Mouse (Mus musculus) lung, embryonic 16.5 days (tissue): ENCODE data around the gene Slc45a2. TPM values are rescaled to one million over a fixed set of nuclear protein-coding genes. Genes with fewer than 3 reads are reported as not detected.

ENCODE experiments used
- ATAC-seq: fragments of 200-750 bp; cut with Nextera tagmentation; 2 replicates; pipeline ENCODE4 v1.8.0; 2017; ENCODE audit warnings: low read depth, mild to moderate bottlenecking, moderate library complexity
- H3K27ac ChIP-seq: fragments of 300-500 bp; sonication (generic); 2 replicates; pipeline ENCODE4 v1.5.1; 2014; ENCODE audit warnings: mild to moderate bottlenecking, control low read depth, low read length
- H3K27me3 ChIP-seq: fragments of 300-500 bp; sonication (generic); 2 replicates; pipeline ENCODE4 v1.6.1; 2014; ENCODE audit warnings: low read depth, low read length, mixed read lengths; ENCODE audit not compliant: control insufficient read depth, insufficient read depth
- H3K36me3 ChIP-seq: fragments of 300-500 bp; sonication (generic); 2 replicates; pipeline ENCODE4 v1.6.1; 2014; ENCODE audit warnings: low read length; ENCODE audit not compliant: control insufficient read depth, insufficient read depth
- H3K4me1 ChIP-seq: fragments of 300-500 bp; sonication (generic); replicated peaks from 2 replicates; pipeline ENCODE4 v1.6.1; 2014; ENCODE audit warnings: low read length, mixed read lengths; ENCODE audit not compliant: control insufficient read depth, insufficient read depth
- H3K4me2 ChIP-seq: fragments of 300-500 bp; sonication (generic); 2 replicates; pipeline ENCODE4 v1.6.1; 2014; ENCODE audit warnings: low read depth, low read length, control low read depth
- H3K4me3 ChIP-seq: fragments of 300-500 bp; sonication (generic); 2 replicates; pipeline ENCODE4 v1.5.1; 2014; ENCODE audit warnings: mild to moderate bottlenecking, low read length, control low read depth
- H3K9ac ChIP-seq: fragments of 300-500 bp; sonication (generic); 2 replicates; pipeline ENCODE4 v1.6.1; 2014; ENCODE audit warnings: low read length, control low read depth
- H3K9me3 ChIP-seq: fragments of 300-500 bp; sonication (generic); 2 replicates; pipeline ENCODE4 v1.6.1; 2016; ENCODE audit warnings: low read length; ENCODE audit not compliant: control insufficient read depth
- WGBS: fragments of 180-500 bp; shearing (Covaris S2); extraction: QIAGEN DNeasy Blood & Tissue Kit; methylation state at CpG from one replicate; pipeline ENCODE4 v1.1.7; 2014; 5-methylcytosine and 5-hydroxymethylcytosine counted together
- polyA plus RNA-seq: library from polyadenylated mRNA; unstranded; fragments of >200 nt; fragmentation: Nextera tagmentation; extraction: Ambion mirVana; gene quantifications from 2 replicates; pipeline ENCODE4 v1.2.1, GENCODE M21; 2015

The Slc45a2 gene
- polyA plus RNA-seq, 1 experiment from 2014 or later, result not detected

GRCm38 (mm10) chr15:11042828-11043227, 42.3 kb downstream of the Slc45a2 start:
- no peak overlapping the region for H3K4me3 ChIP-seq
- 84% methylated on average over 5 of the region's 5 CpGs for WGBS
- H3K27ac ChIP-seq, result no peak overlapping the region
- no peaks in the 10 kb centered on the region for H3K9me3 ChIP-seq
- peaks cover 5% of the 10 kb centered on the region for H3K27me3 ChIP-seq
- H3K4me1 ChIP-seq, result no peaks in the 10 kb centered on the region
- no peak overlapping the region for H3K9ac ChIP-seq
- H3K4me2 ChIP-seq, result no peak overlapping the region
- no peak for ATAC-seq
- H3K36me3 ChIP-seq, result no peaks in the 10 kb centered on the region

- no peak overlapping the region for H3K27ac ChIP-seq
- H3K27me3 ChIP-seq, result no peaks in the 10 kb centered on the region
- no peaks in the 10 kb centered on the region for H3K9me3 ChIP-seq
- WGBS, result 33% methylated on average over 10 of the region's 10 CpGs
- H3K4me2 ChIP-seq, result no peak overlapping the region
- no peak overlapping the region for H3K4me3 ChIP-seq
- peak; percentile 20; the same call in 1 of the 2 replicates for ATAC-seq
- H3K4me1 ChIP-seq, result no peaks in the 10 kb centered on the region; the same call in 1 of the 2 replicates
- H3K9ac ChIP-seq, result no peak overlapping the region
- no peaks in the 10 kb centered on the region for H3K36me3 ChIP-seq
Measured at GRCm38 (mm10) chr15:11053678-11054439, 53.3 kb downstream of the Slc45a2 start.

DNA sequence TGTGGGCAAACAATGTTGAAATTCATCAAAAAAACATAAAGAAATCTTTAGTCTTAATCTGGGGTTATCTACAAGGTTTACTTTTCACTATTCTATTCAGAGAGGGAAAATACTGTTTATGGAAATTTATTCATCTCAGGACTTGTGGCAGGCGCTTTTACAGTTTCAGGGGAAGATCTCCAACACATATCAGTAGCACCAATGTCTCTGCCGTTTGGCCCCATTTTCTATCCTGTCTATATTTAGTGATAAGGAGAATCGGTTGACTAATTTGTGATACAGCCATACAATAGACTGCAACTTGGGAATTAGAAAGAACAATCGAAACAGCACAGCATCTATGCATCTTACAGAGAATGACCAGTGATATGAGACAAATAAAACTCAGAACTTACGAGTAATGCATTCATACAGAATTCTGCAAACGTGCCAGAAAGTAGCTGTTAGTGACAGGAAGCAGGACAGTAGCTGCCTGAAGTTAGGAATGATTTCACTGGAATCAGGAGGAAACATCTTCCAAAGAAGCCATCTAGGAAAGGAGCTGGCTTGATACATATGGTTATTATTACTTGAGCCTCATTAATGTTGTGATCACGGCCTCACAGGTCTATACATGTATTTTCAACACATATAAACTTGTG, 54.0 kb downstream of the Slc45a2 start:
- Histone ChIP-seq H3K27ac (no peak overlapping the region), H3K9ac (no peak overlapping the region), H3K36me3 (no peaks in the 10 kb centered on the region), H3K27me3 (no peaks in the 10 kb centered on the region), H3K9me3 (no peaks in the 10 kb centered on the region), H3K4me2 (no peak overlapping the region), H3K4me3 (no peak overlapping the region), H3K4me1 (no peaks in the 10 kb centered on the region; the same call in 1 of the 2 replicates)
- 40% methylated on average over 7 of the region's 7 CpGs for WGBS
- ATAC-seq, result peak; percentile 68

DNA sequence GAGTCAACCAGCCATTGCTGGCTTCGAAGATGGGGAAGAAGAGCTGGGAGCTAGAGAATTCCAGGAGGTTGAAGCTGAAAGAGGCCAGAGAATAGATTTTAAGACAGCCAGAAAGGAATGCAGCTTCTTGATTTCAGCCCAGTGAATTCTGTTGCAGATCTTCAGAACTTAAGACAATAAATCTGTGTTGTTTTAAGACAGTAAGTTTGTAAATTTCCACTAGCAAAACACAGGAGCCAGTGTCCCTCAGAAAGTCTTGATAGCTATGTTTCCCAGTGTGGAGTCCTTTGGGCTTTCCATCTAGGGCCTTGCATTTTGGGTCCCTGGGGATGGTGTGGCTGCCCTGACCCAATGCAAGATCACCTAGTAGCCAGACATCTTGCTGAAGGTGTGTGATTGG, 62.4 kb downstream of the Slc45a2 start:
- Histone ChIP-seq H3K9ac (no peak overlapping the region), H3K4me1 (peaks cover 10% of the 10 kb centered on the region), H3K4me3 (no peak overlapping the region), H3K9me3 (no peaks in the 10 kb centered on the region), H3K27ac (no peak overlapping the region), H3K36me3 (no peaks in the 10 kb centered on the region), H3K4me2 (no peak overlapping the region), H3K27me3 (no peaks in the 10 kb centered on the region)
- WGBS, result 74% methylated on average over 1 of the region's 1 CpGs
- no peak for ATAC-seq

DNA sequence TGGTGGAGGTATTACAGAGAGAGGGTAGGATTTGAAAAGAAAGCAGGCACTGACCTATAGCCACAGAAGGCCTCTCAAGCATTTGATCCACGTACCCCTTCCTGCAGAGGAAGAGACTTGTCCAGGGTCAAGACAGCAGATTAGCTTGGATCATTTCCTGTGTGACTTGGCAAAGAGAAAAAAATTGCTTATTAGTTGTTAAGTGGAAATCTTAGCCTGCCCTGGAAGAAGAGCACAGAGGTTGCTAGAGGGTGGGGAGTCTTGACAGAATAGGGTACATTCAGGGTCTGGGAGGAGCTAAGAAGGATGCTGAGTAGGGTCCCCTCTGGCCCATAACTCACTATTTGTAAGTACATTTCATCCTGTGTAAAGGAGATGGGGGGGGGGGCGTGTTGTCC, 63.6 kb downstream of the Slc45a2 start:
- Histone ChIP-seq H3K9ac (no peak overlapping the region), H3K9me3 (no peaks in the 10 kb centered on the region), H3K36me3 (no peaks in the 10 kb centered on the region), H3K4me3 (no peak overlapping the region; the same call in 1 of the 2 replicates), H3K27me3 (no peaks in the 10 kb centered on the region), H3K4me2 (peak overlapping the region; percentile 63), H3K27ac (peak overlapping the region; percentile 90), H3K4me1 (peaks cover 10% of the 10 kb centered on the region)
- WGBS, result 11% methylated on average over 2 of the region's 2 CpGs
- no peak; the same call in none of the 2 replicates for ATAC-seq

- peak within 1 kb of the TSS; percentile 63 for H3K4me2 ChIP-seq
- peak within 1 kb of the TSS; percentile 90 for H3K27ac ChIP-seq
- under 1% methylated on average over 25 of the region's 25 CpGs for WGBS
- ATAC-seq, result peak; percentile 96
- H3K36me3 ChIP-seq, result no peaks in the 10 kb centered on the region
- no peaks in the 10 kb centered on the region for H3K9me3 ChIP-seq
- H3K9ac ChIP-seq, result peak within 1 kb of the TSS; percentile 59
- peak within 1 kb of the TSS; percentile 45 for H3K4me3 ChIP-seq
- no peaks in the 10 kb centered on the region for H3K27me3 ChIP-seq
- peaks cover 10% of the 10 kb centered on the region for H3K4me1 ChIP-seq
Measured at GRCm38 (mm10) chr15:11064558-11065411, 64.3 kb downstream of the Slc45a2 start, which contains the start of gene Adamts12. Gene Adamts12, plus strand, starts transcription at chr15:11064790.

DNA sequence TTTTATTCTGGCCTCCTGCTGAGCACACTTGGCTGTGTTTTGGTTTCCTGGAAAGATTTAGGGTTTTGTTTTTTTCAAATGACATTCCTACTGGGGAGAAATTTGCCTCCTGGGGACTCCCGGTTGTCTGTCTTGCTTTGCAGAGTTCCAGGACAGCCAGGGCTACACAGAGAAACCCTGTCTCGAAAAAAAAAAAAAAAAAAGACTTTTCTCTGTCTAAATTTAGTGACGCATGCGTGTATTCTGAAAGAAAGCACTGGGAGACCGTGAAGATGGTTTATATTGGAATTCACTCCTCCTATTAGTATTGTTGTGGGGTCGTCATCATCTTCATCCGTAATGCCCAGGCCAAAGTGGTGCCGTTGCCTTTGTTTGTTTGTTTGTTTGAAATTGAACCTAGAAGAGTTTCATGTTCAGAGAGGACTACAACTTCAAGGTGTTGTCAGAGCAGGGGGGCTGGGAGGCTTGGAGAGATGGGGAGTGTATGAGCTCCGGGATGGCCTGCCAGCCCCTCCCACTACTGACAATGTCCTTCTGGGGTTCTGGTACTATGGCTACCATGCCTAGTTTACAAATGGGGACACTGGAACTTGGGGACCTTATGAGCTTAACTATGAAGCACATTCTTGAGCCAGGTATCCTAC, 65.1 kb downstream of the Slc45a2 start:
- H3K4me1 ChIP-seq, result peaks cover 10% of the 10 kb centered on the region
- H3K27me3 ChIP-seq, result no peaks in the 10 kb centered on the region
- peak overlapping the region; percentile 63 for H3K4me2 ChIP-seq
- no peaks in the 10 kb centered on the region for H3K9me3 ChIP-seq
- H3K36me3 ChIP-seq, result no peaks in the 10 kb centered on the region
- H3K27ac ChIP-seq, result peak overlapping the region; percentile 90
- ATAC-seq, result no peak
- peak overlapping the region; percentile 59 for H3K9ac ChIP-seq
- WGBS, result 2% methylated on average over 9 of the region's 9 CpGs
- H3K4me3 ChIP-seq, result peak overlapping the region; percentile 45

DNA sequence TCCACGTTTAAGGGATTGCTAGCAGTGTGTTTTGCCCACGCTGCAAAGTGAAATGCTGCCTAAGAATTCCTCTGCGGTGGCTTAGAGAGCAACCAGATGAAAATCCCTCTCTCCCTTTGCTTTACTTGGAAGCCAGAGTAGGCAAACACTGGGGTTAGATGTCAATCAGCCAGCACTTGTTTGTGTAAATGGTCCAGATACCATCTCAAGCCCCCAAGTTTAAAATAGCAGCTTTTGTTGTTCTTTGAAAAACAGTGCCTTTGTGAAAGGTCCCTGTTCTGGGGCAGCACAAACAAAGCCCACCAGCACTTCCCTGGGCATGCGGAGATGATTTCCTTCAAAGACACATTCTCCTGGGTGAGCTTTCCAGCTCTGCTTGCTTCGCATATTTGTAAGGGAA, 65.8 kb downstream of the Slc45a2 start:
- Histone ChIP-seq H3K4me2 (peak overlapping the region; percentile 63), H3K4me3 (peak overlapping the region; percentile 45), H3K4me1 (peaks cover 10% of the 10 kb centered on the region), H3K36me3 (no peaks in the 10 kb centered on the region), H3K9me3 (no peaks in the 10 kb centered on the region), H3K9ac (peak overlapping the region; percentile 59), H3K27ac (peak overlapping the region; percentile 90; the same call in 1 of the 2 replicates), H3K27me3 (no peaks in the 10 kb centered on the region)
- 11% methylated on average over 5 of the region's 5 CpGs for WGBS
- ATAC-seq, result no peak
